Mouse (Mus musculus): Measurements from ENCODE around the gene Exd1.

- TF ChIP-seq ZMIZ1 (IDR thresholded peaks at IDR 0.05; ENCODE audit: low read depth, low read length) (no peak), CTCF (IDR thresholded peaks at IDR 0.05 in 2 of 3, conservative IDR thresholded peaks at IDR 0.05 in 1 of 3; ENCODE audit: control insufficient read depth in 1 of 3, insufficient read depth in 1 of 3, low read depth in 2 of 3, low read length in 3 of 3, poor library complexity in 1 of 3, severe bottlenecking in 1 of 3) (no peak), USF1 (IDR thresholded peaks at IDR 0.05; ENCODE audit: low read depth, low read length) (no peak), CHD1 (IDR thresholded peaks at IDR 0.05; ENCODE audit: low read depth, low read length) (no peak), E2F4 (IDR thresholded peaks at IDR 0.05; ENCODE audit: borderline replicate concordance, low read depth, low read length) (no peak)
Observed at GRCm38 (mm10) chr2:119491953-119492352, 55.5 kb downstream of the Exd1 start.

Measured in MEL (cell line).